Mouse (Mus musculus) right cerebral cortex, adult 18-20 months (tissue): ENCODE measurements at regions not wholly inside any gene's neighbourhood (a gene's known extent, or its start where the extent isn't known, plus 50 kb on each side); places are given as distances from the start of the nearest gene placed in this dataset.

Source experiments
- DNase-seq: peaks from one replicate; pipeline ENCODE4 v3.0.0; 2022; ENCODE audit warnings: mixed read lengths

DNA sequence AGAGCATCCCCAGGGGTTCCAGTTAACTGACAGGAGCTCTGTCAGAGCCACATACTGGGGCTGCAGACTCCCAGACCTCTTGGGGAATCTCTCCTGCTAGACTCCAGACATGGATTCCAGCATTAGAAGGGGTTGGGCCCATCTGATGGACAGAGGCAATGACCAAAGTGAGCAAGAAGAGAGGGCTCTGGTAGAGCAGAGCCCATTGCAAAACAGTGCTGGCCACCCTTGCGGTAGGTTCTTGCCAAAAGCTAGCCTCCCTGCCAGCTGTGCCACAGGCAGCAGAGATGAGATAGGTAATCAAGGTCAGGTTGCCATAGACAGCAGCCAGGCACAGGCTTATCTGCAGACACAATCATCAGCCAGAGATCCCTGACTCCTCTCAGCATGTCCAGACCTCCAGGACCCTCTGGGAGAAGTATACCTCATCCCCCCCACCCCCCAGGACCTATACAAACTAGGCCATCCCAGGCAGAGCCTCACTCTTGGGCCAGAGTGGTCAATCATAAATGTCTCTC is 151.1 kb upstream of the Cdh4 start:
- DNase-seq = no peak

- no peak for DNase-seq
Observed at GRCm38 (mm10) chr2:179291958-179292357, 150.3 kb upstream of the Cdh4 start.

- no peak for DNase-seq
Observed at GRCm38 (mm10) chr2:179292566-179292965, 149.7 kb upstream of the Cdh4 start.

DNA sequence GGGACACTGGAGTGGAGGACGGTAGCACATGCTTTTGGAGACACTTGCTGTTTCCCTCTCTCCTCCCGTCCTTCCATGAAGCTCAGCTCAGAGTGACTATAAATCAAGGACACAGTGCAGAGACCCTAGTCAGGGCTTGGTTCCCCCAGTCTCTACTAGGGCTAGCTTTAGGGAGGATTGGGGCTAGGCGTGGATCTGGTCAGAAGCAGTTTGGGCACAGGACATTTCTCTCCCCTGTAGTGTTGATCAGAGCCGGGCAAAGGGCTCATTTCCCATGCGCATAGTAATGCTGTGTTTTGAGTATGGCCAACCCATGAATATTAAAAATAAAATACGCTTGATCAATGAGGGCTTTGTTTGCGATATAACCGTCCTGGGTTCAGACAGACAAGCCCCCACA is 149.1 kb upstream of the Cdh4 start:
- DNase-seq = no peak

GRCm38 (mm10) chr2:179297057-179297456 is 145.2 kb upstream of the Cdh4 start:
- no peak for DNase-seq

DNA sequence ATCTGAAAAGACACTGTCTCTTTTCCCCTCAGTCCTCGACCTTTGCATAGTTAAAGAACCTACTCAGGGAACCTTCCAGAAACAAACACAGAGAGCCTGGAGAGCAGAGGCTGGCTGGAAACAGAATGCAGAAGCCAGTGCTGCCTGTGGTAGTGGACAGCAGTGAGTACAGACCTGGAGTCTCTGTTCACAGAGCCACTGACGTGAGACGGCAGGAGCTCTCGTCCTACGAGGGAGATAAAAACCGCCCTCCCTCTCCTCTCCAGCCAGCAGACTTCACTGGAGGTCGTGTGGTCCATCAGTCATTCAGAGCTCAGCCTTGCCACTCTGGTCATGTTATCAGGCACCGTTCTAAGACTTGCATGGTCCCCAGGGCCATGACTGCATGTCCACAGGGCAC is 138.5 kb upstream of the Cdh4 start:
- DNase-seq = no peak

DNA sequence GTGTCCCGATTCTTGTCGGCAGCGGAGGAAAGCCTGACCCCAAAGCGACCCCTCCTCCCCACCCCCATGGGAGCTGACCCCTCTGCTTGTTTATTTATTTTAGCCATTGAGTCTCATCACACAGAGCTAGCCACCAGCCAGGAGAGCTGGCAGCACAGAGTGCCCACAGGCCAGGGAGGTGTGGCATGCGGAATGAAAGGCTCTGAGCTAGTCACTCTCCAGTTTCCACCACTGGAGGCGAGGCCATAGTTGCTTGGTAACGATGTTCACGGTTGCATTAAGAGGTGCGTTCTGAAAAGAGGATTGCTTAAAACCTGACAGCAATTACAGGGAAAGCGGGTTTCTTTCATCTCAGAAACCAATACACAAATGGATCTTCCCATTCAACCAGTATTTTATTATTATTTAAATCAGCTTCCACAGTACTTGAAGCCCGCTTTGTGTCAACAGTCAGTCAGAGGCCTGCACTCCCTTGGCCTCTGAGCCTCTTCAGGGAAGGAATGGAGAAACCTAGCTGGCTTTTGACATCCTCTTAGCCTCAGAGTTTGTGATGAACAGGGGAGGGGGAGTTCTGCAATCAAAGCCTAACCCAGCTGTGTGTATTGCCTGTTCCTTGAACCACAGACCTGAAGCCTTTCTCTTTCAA is 134.8 kb upstream of the Cdh4 start:
- peak; percentile 25 for DNase-seq

DNA sequence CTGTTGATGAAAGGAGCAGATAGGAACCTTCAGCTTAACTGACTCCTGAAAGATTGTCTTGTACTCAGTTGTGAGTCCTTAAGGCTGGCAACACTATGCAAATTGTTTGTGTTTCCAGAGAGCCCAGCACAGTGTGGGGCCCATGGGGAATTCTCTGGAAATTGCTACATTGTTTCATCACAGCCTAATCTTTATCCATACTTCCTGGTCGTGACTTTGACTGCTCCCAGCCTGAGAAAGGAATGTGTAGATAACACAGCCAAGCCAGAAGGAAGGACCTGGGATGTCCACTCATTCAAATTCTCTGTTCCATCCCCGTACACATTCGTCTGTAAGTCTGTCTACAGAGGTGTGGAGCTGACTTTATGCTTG is 134.3 kb upstream of the Cdh4 start:
- no peak for DNase-seq

DNA sequence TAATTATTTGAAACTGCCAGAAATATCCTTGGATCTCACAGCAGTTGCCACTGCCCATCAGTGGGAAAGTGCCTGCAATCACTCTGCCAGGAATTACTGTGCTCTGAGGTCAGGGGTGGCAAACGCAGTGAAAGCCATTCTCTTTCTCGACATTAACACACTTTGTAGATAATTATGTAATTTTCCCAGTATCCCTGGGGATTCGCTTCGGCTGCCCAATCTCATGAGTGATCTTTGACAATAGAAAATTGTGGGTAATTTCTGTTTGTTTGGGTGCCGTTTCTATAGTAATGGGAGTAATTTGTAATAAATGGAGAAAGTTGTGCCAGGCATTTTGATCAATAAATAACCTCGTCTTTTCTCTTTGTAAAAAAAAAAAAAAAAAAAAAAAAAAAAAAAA is 124.2 kb upstream of the Cdh4 start:
- DNase-seq = no peak

DNA sequence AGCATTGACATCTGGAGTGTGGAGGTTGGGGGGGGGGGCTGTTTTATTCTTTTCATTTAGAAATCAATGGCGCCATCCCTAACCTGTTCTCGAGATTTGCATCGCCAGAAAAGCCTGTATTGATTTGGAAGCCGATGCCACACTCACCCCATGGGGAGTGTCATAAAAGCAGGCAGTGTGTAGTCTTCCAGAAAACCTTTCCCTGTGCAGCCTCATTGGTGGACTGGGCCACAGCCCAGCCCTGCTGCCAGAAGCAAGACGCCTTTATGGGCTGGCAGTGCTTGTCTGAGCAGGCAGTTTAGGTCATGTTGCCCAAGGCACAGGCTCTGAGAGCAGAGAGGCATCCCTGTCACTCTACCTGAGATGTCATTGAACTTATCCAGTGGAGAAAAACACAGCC is 117.0 kb upstream of the Cdh4 start:
- no peak for DNase-seq

DNA sequence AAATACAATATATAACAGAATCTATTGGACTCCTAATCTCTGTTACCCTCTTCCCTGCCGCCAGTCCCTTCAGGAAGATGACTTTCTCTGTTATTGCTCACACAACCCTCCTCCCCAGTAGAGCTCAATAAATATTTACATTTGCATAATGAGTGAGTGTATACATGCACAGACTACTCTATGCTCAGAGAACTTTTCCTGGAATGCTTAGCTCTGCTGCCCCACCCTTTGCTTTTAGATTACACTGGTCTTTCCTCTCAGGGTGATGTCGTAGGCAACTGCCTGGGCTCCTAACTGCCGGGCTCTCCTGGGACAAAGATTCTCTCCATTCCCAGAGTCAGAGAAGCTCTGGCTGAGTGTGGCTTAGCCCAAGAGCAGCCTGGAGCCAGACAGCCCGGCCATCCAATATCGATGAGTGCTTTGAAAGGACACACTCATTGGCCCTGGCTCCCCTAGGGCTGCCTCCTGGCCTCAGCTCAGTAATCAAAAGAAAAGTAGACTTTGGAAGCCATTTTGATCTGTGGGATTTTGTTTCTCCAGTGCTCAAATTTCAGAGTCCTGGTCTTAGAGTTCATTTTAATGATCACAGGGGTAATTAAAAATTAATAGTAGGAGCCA is 109.2 kb upstream of the Cdh4 start:
- no peak for DNase-seq

GRCm38 (mm10) chr2:179333587-179333986 is 108.6 kb upstream of the Cdh4 start:
- DNase-seq = no peak

DNA sequence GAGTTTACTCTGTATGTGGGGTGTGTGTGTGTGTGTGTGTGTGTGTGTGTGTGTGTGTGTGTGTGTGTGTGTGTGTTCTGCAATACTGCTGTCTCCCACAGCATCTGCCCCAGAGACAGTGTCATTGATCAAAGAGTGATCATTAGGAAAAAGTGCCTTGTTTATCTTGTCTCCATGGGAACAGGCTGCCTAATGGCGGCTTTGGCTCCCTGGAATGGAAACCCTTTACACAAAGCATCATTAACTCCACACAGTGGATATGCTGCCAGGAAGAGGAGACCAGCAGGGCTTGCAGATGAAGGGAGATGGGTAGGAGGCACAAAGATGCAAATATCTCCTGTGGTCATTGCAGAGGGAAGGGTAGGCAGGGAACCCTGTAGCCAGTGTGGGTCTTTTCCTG is 106.0 kb upstream of the Cdh4 start:
- DNase-seq = no peak

DNA sequence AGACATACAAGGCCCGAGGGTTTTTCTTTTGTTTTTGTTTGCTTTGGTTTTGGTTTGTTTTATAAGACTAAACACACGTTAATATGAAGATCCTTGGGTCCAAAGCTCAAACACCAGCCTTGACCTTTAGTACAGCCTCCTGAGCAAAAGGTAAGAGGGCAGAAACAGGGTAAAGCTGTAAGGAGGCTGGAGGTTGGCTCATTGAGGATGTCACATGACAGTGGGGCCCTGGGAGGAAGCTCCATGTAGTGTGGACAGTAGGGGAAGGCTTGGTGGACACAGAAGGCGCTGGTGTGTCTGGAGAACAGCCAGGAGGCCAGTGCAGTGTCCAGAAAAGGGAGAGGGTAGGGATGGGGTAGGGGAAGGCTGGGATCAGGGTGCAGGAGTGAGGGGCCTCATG is 89.6 kb upstream of the Cdh4 start:
- no peak for DNase-seq

DNA sequence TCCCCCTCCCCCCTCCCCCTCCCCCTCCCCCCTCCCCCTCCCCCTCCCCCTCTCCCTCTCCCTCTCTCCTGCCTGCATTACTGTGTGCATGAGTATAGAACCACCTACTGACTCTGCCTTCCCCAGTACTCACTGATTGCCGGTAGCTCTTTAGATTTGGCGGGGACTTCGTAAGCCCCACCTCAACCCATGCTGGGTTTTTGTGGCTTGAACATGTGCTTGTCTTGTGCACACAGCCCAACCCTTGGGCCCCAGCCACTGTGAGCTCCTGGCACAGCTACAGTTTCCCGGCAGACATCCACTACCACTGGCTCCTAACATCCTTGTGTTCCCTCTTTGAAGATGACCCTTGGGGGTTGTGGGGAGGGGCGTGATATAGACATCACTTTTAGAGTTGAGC is 87.4 kb upstream of the Cdh4 start:
- no peak for DNase-seq

GRCm38 (mm10) chr2:179370882-179371546 is 71.2 kb upstream of the Cdh4 start:
- DNase-seq = no peak

- DNase-seq = peak; percentile 24
Observed at GRCm38 (mm10) chr2:179371553-179371952, 70.7 kb upstream of the Cdh4 start.

DNA sequence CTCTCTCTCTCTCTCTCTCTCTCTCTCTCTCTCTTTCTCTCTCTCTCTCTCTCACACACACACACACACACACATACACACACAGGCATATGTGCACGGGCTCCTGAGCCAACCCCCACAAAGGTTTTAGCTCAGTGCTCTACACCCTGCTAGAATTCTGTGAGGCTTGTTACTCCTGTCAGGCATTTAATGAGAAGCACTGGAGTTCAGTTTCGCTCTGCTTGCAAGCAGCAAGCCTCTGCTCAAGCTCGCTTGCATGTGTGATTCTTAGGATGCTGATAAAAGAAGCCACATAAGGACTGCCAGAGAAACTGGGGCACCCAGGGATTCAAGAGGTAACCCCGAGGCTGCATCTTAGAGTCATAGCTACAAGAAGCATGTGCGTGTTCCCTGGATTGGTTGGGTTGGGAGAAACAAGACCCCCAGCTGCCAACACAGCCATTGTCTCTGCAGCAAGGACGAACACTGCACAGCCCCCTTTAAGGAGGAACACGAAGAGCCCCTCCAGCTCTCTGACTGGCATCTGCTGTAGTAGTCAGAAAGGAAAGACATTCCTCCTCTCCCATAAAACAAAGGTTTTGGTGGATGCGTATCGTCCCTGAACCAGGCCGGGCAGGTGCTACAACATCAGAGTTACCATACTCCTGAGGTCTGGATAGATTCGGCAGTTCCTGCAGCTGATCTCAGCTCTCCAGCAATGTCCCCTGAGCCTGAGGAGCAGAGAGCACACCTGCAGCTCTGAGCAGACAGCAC is 62.4 kb upstream of the Cdh4 start:
- DNase-seq = no peak

DNA sequence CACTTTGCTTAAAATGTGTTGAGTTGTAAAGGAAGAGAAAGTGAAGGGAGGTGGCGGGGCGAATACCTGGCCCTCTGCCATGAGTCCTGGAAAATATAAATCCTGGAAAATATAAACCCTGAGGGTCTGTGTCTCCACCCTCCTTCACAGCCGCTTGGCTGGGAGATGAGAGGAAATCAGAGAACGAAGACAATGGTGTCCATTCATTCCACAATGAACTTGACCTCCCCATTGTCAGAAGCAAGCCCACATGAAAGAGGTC is 61.9 kb upstream of the Cdh4 start:
- DNase-seq = no peak

- DNase-seq = no peak
Observed at GRCm38 (mm10) chr2:179381916-179382315, 60.3 kb upstream of the Cdh4 start.

DNA sequence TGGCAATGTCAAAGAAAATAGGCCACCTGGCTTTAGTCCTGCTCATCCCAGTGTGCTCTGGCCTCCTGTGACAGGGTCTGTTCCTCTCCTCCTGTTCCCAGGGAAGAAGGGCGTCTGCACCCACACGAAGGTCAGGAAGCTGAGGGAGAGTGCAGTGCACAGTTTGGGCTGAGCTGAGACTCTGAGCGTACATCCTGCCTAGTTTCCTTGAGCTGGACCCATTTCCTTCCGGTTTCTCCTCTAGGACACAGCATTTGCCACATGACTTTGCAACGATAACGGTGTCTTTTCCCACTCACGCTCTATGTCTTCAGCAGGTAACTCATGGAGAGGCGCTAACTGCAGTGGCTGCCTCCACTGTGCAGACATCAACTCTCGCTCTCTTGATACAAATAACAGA is 59.6 kb upstream of the Cdh4 start:
- DNase-seq = no peak

DNA sequence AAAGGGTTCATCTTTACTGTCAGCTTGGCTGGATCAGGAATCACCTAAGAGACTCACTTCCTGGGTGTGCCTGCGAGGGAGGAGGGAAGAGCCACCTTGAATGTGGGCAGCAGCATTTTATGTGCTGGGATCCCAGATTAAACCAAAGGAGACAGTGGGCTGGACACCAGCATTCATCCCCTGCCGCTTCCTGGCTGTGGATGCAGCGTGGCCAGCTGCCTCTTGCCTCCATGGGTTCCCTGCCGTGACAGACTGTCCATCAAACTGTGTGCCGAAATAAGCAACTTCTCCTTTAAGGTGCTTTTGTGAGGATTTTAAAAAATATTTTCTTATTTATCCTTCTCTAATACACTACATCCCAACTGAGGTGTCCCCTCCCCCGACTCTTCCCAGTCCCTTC is 55.4 kb upstream of the Cdh4 start:
- DNase-seq = no peak

DNA sequence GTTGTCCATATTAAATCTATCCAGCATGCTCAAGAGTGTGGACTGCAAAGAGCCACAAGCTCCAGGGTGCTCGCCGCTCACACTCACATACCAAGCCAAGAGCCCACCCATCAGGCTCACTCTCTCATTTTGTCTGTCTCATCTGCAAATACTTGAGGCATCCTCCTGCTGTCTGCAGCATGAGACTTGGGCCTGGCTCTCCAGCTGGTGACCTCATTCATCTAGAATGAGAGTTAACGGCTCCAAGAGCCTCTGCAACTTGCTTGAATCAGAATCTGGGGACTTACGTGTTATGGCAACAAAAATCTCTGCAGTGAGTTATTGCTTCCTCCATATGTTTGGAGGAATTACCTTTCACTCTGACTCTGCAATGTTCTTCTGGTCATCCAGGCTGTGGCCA is 51.7 kb upstream of the Cdh4 start:
- peak; percentile 18 for DNase-seq

- DNase-seq = no peak
Observed at GRCm38 (mm10) chr2:179390924-179391461, 51.2 kb upstream of the Cdh4 start.
